Mouse (Mus musculus) right cerebral cortex, postnatal 14 days (tissue): ENCODE measurements around the gene Tbc1d2b.

Experiments
- DNase-seq: peaks from one replicate; pipeline ENCODE4 v3.0.0; 2022

Tbc1d2b gene

DNA sequence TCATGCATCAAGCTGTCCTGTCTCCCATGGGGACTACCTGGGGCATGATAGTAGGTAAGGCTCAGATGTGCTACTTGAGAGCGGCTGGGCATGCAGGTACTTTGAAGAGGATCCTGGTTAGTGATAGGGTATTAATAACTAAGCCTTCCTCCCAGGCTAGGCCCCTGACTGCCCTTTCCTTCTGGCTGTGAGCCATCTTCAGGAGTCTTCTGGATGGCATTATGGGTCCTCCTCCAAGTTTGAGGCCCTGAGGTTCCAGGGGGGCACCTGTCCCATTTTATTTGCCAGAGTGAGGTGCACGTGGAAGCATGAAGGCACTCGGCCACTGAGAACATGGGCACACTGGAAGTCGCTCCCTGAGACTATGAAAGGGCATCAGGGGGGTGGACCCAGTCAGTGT lies 70.1 kb downstream of the Tbc1d2b start:
- no peak for DNase-seq

DNA sequence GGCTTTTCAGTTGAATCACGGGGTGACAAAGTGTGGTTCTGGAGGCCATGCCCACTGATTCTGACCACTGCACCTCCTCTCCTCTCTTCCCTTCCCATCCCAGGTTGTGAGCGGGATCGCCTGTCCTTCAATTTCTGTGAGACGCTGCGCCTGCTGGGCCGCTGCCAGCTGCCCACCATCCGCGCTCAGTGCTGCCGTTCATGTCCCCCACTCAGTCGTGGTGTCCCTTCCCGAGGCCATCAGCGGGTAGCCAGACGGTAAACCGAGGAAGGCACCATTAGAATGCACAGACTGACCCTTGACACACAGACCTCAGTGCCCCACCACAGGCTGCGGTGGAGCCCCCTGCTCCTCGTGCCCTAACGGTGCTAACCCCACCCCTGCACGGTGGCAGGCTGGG lies 71.0 kb downstream of the Tbc1d2b start:
- no peak for DNase-seq

DNA sequence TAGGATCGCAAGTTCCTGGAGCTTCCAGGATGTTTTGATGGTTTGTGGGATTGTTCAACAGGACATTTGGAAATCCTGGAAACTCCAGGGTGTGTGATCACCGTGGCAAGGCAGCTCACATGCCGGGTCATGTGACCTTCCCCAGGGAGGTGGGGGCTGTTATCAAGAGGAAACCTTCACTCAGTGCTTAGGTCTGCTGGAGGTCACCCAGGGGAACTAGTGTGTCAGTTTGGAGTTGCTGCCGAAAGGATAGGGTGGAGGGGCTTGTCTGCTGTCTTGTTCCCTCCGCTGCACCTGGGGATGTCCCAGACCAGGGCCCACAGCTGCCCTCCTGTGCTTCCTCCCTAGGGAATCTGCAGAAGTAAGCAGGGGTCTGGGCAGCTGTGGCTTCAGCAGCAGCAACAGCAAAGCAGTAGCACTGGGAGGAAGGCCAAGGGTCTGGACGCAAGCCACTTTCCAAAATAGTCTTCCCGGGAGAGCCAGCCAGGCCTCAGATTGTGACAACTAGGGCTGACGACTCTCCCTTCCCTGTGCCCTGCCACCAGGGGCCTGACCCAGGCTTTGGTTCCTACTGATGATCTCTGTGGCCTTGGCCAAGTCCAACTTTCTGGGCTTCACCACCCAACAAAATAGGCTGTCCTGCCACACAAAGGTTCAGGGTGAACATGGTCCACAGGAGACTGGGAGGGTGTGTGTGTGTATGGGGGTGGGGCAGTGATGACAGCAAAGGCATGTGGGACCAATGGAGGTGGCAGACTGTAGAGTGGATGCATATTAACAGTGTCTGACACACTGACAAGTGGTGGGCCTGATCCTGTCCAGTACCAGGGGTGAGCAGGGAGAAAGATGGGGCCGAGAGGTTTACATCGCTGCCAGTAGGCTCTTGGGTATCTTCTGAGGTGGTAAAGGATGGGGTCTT lies 71.8 kb downstream of the Tbc1d2b start:
- peak; percentile 49 for DNase-seq

DNA sequence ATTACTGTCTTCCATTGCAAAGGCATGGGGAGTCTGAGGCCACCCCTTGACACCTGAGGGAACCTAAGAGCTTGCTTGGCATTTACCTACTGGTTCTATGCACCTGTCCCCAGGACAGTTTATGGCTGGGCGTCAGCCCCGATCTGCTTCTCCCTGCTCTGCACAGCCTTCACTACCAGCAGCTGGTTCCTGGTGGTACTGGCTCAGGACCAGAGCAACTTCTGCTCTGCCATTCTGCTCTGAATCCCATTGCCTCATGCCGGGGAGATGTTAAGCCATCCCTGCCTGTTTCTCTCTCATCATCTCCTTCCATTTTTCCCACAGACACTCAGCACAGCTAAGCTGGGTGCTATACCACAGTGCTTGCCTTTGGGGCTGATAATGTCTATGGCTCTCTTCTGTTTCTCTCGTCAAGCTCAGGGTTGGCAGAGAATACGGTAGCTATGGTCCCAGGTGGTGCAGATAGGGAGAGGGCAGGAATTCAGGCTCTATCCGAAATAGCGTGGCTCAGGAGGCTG lies 72.7 kb downstream of the Tbc1d2b start:
- no peak for DNase-seq

DNA sequence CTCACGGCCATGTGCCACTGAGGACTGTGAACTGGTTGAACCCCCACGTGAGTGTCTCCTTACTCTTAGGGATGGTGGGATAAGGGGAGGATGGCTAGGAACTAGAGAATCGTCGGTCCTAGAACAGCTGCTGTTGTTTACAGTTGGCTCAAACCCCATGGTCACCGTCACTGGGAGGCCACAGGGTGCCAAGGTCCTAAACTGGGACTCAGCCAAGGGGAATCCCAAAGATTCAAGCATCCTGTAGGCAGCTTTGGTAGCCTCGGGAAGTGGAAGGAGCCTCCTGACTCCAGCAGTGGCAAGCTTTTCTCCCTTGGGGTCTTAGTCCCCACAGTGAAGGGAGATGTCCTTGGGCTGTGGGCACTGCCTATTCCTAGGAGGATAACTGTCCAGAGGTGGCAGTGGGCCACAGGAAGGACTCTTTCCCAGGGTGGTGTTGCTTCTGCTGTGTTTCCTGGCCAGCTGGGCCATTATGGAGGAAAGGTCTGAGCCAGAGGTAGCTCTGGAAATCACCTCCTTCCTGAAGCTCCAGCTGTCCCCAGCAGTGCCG lies 73.4 kb downstream of the Tbc1d2b start:
- no peak for DNase-seq

DNA sequence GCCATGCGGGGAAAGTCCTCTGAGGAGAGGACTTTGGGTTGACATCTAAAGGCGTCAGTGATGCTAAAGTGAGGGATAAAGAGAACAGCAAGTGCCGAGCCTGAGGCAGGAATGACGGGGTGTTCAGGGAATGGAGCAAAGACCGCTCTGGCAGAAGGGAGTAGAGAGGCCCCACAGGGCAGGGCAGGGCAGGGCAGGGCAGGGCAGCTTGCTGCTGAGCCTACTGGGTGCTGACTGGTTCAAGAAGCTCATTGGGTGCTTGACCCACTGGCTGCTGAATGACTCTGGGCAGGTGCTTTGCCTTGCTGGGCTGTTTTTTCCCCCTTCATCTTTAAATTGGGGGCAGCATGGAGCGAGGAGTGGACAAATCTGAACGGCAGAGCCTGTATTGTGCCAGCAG lies 74.3 kb downstream of the Tbc1d2b start:
- DNase-seq, result no peak

DNA sequence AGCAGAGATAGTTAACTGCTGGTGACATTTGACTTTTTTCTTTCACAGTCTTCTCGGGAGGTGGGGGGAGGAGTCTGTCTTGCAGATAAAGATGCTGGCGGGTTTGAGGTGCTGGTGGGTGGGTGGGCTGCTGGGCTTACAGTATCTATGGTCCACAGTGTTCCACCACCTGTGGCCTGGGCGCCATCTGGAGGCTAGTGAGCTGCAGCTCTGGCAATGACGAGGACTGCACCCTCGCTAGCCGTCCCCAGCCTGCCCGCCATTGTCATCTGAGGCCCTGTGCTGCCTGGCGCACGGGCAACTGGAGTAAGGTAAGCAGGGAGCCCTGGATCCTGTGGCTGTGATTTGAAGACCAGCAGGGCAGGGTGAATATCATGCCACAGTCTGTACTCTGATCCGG lies 75.6 kb downstream of the Tbc1d2b start:
- no peak for DNase-seq

DNA sequence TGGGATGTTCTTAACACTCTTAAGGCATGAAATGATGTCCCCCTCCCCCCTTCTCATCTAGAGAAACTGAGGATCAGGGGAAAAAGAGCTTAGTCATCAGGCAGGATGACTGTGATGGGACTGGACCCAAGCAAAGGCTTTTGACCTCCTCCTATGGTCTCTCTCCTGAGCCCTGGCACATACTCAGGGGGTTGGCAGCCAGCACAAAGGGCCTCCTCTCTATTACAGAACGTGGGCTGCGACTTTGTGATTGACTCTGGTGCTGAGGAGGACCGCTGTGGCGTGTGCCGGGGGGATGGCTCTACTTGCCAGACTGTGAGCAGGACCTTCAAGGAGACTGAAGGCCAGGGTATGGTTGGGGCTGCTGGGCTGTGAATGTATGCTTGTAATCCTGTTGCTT lies 81.2 kb downstream of the Tbc1d2b start:
- no peak for DNase-seq

DNA sequence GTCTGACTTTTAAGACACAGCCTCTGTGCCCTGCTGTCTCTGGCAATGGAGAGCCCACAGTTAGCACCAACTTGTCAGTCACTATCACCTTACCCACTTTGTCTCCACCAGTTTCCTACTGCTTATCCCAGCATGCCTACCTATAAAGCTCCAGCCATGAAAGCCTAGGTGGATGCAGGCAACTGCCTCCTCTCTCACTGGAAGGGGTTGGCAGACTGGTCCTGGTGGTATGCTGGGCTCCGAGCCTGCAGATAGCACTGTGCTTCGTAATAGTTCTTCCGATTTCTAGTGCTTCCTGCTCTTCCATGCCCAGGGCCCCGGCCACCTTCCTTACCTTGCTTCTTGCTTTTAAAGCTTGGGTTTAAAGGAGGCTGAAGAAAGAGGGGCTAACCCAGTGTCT lies 81.7 kb downstream of the Tbc1d2b start:
- DNase-seq, result no peak

DNA sequence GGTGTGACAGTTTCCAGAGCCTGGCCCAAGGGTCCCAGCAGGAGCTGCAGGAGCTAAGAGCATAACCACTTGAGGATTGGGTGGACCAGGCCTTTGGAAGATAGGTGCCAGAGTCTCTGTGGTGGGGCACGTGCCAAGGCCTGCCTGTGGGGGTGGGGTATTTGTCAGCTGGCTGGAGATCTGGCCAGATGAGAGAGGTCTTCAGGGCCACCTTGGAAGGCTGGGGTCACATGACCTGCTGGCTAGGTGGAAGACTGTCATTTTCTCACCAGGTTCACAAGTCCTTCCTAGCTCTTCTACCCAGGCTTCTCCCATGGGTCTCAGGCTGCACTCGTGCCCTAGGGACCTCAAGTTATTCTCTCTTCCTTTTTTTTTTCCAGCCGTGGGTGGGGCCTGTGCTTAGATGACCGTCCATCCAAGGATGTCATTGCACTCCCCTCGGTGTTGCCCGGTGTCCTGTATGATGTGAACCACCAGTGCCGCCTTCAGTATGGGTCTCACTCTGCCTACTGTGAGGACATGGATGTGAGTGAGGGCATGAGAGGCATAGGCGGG lies 85.2 kb downstream of the Tbc1d2b start:
- DNase-seq, result no peak

DNA sequence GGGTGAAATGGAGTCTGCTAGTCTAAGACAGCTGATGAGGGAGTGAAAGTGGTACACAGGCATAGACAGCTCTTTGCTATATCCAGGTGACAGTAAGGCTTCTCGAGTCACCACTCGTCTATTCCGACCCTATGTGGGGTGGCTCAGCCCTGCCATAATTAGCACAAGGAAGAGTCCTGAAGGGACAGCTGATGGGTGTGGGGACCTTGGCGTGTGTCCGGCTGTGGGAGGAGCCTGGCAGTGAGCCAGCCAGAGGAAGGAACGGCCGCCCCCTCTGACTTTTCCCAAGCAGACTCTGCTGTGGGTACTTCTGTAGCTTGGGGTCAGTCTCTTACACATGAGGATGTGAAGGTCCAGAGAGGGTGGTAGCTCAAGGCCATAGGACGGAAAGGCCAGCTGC lies 86.5 kb downstream of the Tbc1d2b start:
- DNase-seq, result no peak

DNA sequence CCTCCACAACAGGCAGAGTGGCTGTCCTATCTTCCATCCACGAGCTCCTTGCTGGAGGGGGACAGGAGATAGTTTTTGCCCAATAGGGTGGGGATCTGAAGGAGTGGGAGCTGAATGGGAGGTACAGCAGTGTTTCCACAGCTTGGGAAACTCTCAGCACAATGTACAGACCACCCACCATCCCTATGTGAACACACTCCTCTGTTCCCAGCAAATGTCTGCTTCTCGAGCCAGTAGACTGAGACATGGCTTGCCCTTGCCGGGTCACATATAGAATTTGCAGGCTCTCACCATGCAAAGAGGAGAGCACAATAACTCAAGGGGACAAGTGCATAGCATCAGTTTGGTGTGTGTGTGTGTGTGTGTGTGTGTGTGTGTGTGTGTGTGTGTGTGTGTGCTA lies 87.1 kb downstream of the Tbc1d2b start:
- DNase-seq, result no peak

DNA sequence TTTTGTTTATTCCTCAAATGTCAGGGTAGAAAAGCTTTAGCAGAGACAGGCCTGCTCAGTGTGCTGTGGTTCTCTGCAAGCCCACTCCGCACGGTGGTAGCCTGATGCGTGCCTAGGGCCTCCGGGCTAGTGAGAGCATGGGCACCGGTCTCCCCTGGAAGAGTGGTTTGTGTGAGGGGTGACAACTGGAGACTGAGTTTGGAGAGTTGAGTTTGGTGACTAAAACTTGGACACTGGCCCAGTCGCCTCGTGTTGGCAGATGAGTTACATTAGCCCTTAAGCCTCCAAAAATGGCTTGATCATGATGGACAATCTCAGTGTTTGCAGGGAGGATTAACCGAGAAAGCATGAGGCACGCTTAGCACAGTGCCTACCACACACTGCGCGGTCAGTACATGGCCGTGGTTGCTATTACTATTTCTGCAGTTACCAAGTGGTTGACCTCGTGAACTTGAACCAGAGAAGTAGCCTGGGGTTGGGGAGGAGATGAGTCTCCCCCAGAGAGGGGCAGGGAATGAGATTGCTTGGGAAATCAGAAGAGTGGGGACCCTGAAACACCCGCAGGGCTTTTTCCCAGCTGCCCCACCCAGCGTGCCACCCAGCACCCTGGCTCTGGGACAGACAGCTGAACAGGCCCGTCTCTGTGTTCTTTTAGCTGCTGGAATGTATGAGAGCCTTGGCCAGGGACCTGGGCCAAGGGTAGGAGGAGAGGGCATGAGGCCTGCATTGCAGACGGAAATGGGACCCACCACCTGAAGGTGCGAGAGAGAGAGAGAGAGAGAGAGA lies 87.8 kb downstream of the Tbc1d2b start:
- DNase-seq, result no peak

DNA sequence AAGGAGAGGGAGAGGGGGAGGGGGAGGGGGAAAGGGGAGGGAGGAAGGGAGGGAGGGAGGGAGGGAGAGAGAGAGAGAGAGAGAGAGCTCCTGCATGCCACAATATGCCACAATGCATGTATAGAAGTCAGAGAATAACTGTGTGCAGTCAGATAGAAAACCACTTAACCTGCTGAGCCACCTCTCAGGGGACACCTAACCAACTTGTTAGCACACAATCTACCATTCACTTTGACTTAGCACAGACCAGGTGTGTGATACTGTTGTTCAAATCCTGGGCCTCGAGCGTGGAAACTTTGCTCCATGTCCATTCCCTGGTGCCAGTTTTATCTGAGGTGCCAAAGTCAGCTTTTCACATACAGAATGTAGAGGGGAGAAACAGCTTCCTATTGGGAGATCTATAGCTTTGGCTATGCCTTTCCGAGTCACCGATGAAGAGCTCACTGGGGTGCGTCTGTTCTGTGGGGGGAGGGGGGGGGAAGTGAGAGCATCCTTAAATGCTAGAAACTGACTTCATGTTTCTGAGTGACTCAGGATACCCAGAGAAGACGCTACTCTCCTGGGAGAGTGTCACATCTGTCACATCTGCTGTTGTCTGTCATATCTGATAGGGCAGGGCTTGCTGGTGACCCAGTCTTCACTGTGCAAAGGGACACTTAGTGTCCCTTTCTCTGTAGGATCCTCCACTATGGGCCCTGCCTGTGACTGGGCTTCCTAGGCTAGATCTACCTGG lies 88.8 kb downstream of the Tbc1d2b start:
- DNase-seq, result no peak

DNA sequence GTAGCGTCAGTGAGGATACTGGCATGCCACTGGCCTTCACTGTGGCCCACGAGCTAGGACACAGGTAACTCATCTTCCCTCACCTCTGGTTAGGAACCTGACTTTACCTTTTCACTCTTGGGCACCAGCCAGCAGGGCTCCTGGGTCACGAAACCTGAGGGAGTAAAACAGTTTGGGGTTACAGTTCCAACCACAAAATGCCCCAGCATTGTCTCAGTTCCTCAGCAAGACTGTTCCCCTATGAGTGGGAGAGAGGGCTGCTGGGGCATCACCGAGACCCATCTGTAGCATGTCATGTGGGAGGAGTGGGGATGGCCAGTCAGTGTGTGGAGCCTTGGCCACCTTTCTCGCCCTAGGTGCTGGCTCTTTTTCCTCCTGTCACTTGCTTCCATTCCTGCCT lies 91.2 kb downstream of the Tbc1d2b start:
- no peak for DNase-seq

DNA sequence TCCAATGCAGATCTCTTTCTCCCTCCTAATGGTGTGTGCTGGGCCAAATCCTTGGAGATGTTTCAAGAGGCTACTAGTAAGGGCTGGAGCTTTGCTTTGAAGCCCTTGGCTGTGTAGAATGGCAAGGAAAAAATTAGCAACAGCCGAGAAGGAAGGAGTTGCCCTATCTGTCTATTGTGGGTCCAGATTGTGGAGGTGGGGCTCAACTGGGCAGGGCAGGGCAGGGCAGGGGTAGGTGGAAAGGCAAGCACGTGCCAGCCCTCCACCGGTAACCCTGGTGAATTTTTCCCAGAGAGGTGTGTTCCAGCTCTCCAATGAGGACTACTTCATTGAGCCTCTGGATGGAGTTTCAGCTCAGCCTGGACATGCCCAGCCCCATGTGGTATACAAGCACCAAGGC lies 97.3 kb downstream of the Tbc1d2b start:
- DNase-seq, result no peak

DNA sequence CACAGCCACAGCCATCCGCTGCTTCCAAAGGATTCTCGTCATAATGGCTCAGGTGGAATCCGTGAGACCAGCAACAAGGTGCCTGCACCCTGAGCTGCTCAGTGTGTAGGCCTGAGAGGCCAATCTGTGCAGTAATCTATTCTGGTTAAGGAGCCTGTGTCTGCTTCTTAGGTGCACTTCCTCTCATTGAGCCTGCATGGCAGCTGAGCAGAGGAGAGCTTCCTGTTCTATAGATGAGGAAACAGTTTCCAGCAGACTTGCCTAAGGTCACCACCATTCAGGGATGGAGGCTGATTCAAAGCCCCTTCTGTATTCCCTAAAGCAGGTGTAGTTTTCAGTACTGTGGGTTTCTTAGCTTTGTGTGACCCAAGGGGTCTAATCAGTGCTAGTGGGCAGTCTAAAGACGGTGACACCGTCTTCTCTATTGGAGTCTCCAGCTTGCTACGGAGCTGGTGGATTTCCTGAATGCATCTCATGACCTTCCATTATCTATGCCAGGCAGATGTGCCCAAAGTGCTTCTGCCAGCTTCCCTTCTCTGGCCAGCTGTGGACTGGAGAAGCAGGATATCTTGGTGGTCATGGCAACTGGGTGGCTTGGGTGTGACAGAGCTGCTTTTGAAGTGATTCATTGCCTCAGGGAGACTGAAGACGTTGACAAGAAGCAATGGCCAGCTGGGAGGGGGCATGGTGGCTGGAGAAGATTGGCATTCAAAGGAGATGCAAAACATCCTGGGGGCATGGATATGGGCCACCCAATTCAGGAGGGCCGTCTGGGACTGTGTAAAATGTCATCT lies 97.9 kb downstream of the Tbc1d2b start:
- DNase-seq, result no peak

DNA sequence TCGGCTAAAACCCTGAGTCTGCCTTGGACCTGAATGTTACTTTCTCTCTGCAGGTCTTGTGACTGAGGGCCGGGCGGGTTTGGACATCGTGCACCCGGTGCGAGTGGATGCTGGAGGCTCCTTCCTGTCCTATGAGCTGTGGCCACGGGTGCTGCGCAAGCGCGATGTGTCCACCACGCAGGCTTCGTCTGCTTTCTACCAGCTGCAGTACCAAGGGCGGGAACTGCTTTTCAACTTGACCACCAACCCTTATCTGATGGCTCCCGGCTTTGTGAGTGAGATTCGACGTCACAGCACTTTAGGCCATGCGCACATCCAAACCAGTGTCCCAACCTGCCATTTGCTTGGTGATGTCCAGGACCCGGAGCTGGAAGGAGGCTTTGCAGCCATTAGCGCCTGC lies 99.2 kb downstream of the Tbc1d2b start:
- no peak for DNase-seq

DNA sequence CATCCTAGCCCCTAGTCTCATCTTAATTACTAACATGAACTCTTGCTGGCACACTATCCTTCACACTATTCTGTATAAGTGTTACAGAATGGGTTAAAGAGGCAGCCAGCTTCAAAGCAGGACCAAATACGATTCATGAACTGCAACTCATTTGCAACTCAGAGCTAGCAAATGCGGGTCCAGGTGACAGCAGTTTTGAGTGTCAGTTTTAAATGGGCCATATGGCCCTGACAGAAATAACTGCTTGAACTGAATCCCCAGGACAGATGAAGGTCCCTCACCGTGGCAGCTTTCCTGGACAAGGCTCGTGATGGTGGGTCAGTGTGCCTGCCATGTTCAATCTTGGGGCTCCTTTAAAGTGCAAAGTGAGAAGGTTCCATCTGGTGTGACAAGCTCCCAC lies 100.6 kb downstream of the Tbc1d2b start:
- DNase-seq, result no peak

DNA sequence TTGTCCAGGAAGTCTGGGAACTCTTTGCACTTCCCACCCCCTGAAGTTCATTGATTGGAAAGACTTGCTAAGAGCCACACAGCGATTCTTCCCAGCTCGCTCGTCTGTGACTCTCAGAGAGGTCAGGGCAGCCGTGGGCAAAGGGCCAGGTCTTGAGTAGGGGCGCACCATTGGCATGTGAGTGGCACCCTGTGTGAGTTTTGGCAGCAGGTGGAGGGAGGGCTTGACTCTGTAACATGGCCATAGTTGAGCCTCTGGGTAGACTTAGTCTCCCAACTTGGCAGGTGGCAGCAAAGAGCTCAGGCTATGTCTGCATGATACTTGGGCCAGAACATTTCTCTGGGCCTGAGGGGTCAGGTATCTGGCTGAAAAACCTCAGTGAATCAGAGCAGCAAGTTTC lies 104.0 kb downstream of the Tbc1d2b start:
- DNase-seq, result no peak

DNA sequence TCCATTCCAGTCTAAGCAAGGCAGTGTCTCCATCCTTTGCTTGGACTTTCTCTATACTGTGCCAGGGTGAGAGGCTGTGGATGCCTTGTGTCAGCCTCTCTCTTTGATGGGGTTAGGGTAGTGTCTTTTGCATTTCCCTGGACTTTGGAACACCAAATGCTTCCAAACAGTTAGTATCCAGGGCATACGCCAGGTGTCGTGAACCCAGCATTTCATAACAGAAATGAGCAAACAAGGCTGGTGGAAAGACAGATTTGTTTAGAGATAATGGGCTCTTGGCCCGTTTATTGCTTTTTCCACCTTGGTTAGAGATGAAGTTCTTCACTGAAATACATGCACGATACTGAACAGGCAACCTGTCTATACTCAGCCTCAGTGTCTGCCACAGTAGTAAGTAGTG lies 105.0 kb downstream of the Tbc1d2b start:
- no peak for DNase-seq
